Mouse (Mus musculus): Measurements from ENCODE around the gene Ifitm6.
"Not testable (repeated sequence)": the region's sequence is repeated elsewhere in the genome, so short reads cannot be mapped to it uniquely, and the experiment has no call there.

Ifitm6 gene

GRCm38 (mm10) chr7:141041661-141042060 is 23.9 kb upstream of the Ifitm6 start:
- in situ Hi-C loops (cut with MboI), result no loop called here

DNA sequence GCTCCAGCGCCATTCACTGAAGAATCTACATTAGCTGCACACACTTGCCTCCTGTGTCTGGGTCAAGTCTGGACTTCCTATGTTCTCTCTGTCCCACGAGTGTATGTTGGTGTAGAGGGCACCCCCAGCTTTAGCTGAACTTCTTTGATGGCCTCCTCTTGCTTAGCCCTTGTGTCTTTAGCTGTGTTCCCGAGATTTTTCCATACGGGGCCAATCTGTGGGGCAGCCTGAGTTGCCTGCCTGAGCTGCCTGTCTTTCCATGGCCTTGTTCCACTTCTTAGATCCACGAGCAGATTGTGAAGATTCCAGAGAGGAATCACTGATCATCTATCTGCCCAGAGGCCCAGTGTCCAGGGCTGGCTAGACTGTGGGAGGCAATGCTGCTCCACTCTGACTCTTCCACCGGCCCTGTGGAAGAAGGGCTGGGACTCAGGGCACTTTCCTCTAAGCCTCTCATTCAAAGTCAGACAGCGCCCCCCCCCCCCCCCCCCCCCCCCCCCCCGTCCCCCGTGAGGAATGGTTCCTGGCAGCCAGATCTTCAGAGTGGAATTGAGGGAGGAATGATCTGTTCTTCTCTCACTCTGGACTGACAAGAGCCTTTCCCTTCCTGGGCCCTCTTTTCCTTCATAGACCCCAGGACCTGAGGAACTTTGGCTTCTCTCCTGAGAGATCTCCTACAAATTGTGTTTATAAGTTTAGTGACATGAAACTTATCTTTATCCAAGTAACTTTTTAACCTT is 23.3 kb upstream of the Ifitm6 start:
- in situ Hi-C loops (cut with MboI), result no loop called here

DNA sequence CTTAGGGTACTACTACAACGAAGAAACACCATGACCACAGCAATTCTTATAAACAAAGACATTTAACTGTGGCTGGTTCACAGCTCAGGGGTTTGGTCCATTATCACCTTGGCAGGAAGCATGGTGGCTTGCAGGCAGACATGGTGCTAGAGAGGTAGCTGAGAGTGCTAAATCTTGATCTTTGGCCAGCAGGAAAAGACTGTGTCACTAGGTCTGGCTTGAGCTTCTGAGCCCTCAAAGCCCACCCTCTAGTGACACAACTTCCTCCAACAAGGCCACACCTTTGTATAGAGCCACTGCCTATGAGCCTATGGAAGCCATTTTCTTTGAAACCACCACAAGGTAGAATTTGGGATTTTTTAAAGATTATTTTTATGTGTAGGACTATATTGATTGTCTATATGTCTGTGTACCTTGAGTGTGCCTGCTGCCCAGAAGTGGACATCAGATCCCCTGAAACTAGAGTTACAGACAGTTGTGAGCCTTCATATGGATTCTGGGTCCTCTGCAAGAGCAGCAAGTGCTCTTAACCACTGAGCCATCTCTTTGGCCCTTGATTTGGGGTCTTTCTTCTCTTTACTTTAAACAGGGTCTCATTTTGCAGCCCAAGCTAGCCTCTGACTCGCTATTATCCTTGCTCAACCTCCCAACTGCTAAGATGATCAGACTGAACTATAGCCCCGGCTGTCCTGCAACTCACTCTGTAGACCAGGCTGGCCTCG is 21.8 kb upstream of the Ifitm6 start:
- in situ Hi-C loops (cut with MboI), result no loop called here

DNA sequence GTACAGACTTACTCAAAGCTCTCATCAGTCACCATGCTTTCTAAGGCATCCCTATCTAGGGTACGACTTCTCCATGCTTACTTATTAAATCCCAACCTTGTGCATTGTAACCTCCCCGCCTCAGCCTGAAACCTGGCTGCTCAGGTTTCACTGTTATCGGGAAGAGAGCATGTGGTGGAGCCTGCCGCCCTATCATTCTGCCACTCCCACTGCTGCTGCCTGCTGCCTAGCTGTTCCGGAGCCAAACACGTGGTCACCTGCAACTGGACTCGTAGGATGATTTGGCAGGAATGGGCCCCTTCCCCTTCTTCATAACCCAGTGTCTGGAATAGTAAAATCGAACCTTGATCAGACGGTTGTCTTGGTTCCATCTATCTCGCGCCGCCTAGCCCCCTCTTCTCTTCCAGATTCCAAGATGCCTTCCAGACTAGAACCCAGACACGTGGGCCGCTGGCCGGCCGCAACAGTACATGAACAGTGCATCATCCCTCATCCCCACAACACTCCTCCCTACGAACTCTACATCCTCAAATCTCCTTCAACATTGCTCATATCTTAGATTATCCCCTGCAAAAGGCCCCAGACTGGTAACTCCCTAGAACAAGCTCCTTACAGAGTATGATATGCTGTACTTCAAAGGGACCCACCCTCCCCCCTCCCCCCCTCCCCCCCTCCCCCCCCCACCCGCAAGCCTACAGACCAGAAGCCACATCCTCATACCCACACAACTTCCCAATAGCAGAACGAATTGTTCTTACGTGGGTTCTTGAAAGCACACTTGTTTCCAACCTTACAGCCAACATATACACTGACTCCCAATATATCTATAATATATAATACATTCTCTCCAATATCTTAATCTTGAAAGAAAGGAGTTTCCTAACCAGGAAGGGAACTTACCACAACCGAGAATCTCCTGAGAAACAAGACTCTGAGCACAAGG is 20.6 kb upstream of the Ifitm6 start:
- in situ Hi-C loops (cut with MboI), result no loop called here

DNA sequence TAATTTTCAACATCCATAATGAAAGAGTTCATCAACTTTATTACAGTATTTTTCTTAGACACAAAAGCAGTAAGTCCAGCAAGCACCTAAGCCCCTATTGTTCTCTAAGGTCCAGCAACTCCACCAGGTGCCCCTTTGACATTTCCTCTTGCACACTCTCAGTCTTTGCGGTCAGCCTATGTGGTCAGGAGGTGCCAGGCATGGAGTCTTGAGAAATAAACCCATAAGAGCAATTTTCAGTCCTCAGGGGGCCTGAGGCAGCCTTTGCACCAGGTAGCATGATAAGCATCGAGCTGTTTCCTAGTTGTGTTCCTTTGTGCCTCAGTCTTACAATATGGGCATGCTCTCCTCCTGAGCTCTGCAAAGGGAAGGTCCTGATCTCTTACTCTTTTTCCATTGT is 18.9 kb upstream of the Ifitm6 start:
- in situ Hi-C loops (cut with MboI), result not testable (repeated sequence)

GRCm38 (mm10) chr7:141032458-141033167 is 14.9 kb upstream of the Ifitm6 start:
- in situ Hi-C loops (cut with MboI), result no loop called here

GRCm38 (mm10) chr7:141030390-141030789 is 12.7 kb upstream of the Ifitm6 start:
- in situ Hi-C loops (cut with MboI), result no loop called here

DNA sequence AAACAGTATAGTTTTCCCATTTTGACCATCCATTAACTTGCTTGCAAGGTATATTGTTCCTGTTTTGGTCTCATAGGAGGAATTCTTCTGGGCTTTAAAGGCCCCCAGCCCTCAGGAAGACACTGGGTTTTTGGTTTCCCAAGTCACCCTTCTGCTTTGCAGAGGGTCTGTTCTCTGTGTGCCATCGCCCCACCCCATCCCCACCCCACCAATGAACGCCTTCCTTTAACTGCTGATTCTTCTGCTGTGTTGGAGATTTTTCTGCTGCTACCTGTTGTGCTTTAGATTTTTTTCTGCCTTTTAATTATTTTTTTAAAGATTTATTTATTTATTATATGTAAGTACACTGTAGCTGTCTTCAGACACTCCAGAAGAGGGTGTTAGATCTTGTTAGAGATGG is 11.1 kb upstream of the Ifitm6 start, which contains the start of gene Gm17387:
Gene Gm17387, plus strand, starts transcription at position 301 of the 400 bp plus-strand sequence.
- in situ Hi-C loops (cut with MboI), result no loop called here

DNA sequence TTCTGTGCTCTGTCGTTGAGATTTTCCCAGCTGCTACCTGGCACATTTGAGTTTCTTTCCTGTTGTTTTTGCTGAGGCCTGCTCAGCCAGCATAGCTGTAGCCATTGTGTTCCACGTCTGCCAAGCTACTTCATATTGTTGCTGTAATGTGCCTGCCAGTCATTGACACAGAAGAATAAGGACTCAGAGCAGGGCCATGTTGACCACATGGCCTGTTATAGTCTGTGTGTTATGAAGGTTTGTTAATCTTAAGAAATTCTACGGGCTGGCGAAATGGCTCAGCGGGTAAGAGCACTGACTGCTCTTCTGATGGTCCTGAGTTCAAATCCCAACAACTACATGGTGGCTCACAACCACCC is 9.0 kb upstream of the Ifitm6 start:
- in situ Hi-C loops (cut with MboI), result no loop called here

DNA sequence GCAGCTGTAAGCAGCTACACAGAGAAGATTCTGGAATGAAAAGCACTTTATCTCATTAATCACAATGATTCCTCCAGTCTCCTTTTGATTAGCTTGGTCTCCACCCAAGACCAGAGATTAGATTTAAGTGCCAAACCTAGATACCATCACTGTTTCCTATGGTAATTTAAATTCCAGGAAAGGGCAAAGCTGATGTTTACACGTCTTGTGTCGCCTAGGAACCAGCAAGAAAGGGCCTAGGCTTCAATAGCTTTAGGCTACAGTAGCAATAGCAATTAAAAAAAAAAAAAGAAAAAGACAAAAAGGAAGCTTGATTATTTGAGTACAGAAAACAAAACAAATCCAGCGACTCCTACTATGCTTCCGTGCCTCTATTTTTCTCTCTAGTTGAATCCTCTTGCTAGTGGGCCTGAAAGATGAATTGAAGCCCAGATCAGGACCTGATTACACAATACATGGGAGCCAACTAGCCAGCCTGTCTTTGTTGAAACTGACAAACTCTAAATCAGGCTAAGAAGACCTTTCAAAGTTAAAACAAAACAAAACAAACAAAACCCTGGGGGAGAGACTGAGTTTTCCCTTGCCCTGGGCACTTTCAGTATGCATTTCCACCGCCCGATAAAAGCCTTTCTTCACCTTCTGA is 8.5 kb upstream of the Ifitm6 start:
- in situ Hi-C loops (cut with MboI), result no loop called here

DNA sequence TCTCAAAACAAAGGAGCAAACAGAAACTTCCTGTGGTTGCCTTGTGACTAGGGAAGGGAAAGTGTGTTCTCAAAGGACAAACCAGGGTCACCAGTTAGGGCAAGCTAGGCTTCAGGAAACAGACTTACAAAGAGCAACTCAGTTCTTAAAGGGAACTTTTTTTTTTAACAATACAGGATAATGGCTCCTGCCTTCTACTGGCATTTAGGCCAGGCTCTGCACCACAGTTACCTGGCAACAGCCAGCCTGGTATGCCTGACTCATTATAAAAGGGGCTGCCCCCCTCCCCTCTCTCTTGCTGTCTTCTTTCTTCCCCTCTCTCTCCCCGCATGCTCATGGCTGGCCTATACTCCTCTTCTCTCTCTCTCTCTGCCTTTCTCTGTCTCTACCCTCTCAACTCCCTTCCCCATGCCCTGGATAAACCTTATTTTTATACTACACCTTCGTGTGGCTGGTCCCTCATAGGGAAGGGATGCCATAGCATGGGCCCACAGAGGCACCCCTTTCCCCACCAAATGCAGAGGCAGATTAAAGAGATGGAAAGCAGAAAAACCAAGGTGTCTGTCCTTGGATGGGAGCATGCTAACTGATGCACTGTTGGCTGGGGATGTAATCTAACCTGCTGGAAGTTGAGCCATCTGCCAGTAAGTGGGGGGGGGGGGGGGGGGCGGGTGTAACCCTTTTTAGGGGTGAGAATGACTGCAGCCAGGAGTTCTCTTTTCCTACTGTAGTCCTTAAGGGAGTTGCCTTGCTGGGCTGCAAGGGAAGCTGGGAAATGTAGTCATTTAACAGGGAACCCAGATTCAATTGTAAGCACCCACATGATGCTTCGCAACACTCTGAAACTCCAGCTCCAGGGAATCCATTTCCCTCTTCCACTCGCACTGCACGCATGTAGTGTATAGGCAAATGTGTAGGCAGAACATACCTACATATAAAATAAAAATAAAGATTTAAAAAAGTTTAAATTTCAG is 7.4 kb upstream of the Ifitm6 start:
- in situ Hi-C loops (cut with MboI), result no loop called here

- in situ Hi-C loops (cut with MboI), result no loop called here
Observed at GRCm38 (mm10) chr7:141021489-141022449, 4.0 kb upstream of the Ifitm6 start.

- in situ Hi-C loops (cut with MboI), result no loop called here
Observed at GRCm38 (mm10) chr7:141019028-141019427, 1.3 kb upstream of the Ifitm6 start.

DNA sequence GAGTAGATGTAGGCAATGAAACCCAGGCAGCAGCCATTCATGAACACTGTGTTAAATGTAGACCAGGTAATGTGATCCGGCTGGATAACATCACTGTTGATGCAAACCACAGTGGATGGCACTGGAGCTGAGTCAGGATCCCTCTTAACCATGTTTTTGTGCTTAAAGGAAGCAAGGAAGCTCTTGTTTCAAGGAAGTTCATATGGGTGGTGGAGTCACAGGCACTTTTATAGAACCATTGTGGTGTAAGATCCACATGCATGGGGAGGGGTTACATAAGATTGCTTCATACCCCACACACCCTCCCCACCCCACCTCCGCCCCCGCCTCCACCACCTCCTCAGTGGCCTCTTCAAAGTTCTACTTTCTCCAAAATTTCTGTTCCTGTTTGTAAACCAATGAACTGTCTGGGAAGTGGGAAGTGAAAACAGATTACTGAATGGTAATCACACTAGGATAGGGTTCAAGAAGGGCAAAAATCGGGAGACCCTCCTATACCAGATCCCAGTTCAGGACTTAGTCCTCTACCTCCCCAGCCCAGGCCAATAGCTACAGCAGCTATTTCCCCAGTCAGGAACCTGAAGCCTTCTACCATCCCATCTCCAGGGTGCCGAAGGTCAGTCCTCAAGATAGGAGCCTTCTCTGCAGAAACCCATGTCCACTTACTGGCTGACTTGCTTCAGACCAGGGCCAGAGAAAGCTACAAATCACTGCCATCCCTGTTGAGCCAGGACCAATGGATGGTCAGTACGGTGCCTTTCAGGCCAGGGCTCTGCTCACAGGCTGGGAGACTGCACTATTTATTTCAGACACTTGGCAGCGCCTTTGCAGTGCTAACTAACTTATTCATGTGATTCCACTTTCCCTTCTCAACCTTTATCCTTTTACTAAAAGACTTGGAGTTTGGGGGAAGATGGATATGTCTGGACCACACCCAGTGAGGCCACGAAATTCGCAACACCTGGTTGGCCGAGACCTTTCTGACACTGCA is 722 bp downstream of the Ifitm6 start:
- in situ Hi-C loops (cut with MboI), result no loop called here

DNA sequence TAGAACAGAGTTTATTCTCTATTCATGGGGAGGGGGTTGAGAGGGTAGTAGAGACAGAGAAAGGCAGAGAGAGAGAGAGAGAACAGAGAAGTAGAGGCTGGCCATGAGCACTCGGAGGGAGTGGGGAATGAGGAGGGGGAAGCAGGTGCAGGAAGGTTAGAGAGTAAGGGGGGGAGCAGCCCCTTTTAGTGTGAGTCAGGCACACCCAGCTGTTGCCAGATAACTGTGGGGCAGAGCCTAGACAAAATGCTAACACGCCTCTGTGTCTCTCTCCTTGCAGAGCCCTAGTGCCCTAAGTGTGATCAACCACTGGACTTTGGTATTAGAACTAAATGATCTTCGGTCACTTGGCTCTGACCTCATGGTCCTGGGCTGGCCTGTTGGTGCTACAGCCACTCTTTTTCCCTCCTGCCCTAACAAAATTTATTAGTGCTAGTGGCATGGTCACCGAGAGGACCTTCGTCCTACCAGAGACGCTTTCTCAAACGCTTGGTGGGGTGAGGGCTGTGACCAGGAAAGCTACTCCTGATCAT is 6.4 kb downstream of the Ifitm6 start:
- in situ Hi-C loops (cut with MboI), result no loop called here

DNA sequence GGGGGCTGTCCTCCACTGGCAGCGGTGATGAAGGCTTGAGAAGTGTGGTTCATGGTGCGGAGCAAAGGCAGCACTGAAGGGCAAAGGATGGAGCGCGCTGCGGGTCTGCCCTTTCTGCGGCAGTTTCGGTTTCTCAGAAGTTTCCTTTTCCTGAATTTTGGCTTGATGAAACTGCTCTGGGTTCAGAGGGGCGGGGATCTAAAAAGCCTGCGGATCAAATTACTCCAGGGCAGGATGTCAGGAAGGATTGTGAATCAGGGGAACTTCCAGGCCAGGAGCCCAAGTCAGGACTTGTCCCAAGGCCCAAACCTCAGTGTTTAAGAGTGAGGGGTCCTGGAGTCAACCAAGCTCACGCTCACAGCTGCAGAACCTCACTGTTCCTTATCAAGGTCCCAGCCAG is 7.1 kb downstream of the Ifitm6 start, which contains the start of gene Ifitm3:
Gene Ifitm3, minus strand, starts transcription at position 178 of the 400 bp plus-strand sequence.
- in situ Hi-C loops (cut with MboI), result no loop called here

- in situ Hi-C loops (cut with MboI), result no loop called here
Observed at GRCm38 (mm10) chr7:141009665-141010064, 8.1 kb downstream of the Ifitm6 start.

Measured in mature B cell (primary cell).